Mouse (Mus musculus): ENCODE results near the gene Pced1b.

GRCm38 (mm10) chr15:97345110-97345509 is 98.2 kb downstream of the Pced1b start:
- TF ChIP-seq POLR2A (IDR thresholded peaks at IDR 0.05; ENCODE audit: insufficient read depth, low read length) = no peak
- no peak for TF ChIP-seq CTCF (IDR thresholded peaks at IDR 0.05; ENCODE audit: low read depth, low read length)
- no peak for TF ChIP-seq EP300 (IDR thresholded peaks at IDR 0.05; ENCODE audit: insufficient read depth, low read depth, low read length)
